Mouse (Mus musculus) layer of hippocampus, adult 9-11 months (tissue): ENCODE data around the gene 4921501E09Rik.
A peak's percentile ranks its signal among the peaks of the same experiment; 100 is the strongest.
"Not testable (repeated sequence)": the region's sequence is repeated elsewhere in the genome, so short reads cannot be mapped to it uniquely, and the experiment has no call there.

ENCODE experiments used
- DNase-seq: peaks from one replicate; pipeline ENCODE4 v3.0.0; 2022

The 4921501E09Rik gene

DNA sequence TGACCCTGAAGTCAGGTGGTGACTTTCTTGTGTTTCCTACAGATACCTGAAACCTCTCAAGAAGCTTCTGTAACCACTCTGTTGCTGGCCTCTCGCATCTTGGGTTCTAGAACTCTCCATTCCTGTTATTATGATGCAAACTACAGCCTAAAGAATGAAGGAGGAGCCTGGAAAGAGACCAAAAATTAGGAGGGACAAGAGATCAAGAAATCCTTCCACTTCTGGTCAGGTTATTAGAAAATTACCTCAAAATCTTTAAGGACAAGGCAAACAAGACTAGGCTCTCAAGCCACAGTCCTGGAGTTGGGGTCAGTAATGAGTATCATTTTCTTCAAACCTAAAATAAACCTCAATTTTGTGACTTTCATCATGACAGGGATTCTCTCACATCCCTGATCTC is at the start of gene 4921501E09Rik:
Gene 4921501E09Rik, minus strand, starts transcription at position 101 of the 400 bp plus-strand sequence.
- no peak for DNase-seq

- no peak for DNase-seq
Measured at GRCm38 (mm10) chr17:33097396-33097795, 29.5 kb upstream of the 4921501E09Rik start.

GRCm38 (mm10) chr17:33092391-33093193 is 24.7 kb upstream of the 4921501E09Rik start:
- peak; percentile 84 for DNase-seq

- no peak for DNase-seq
Measured at GRCm38 (mm10) chr17:33091630-33092029, 23.8 kb upstream of the 4921501E09Rik start.

GRCm38 (mm10) chr17:33089220-33089949 is 21.5 kb upstream of the 4921501E09Rik start, which contains the start of gene Zfp563:
Gene Zfp563 (plus strand): TSS chr17:33089310.
- DNase-seq = peak; percentile 94

GRCm38 (mm10) chr17:33063001-33063400 is 4.9 kb downstream of the 4921501E09Rik start:
- DNase-seq = no peak

DNA sequence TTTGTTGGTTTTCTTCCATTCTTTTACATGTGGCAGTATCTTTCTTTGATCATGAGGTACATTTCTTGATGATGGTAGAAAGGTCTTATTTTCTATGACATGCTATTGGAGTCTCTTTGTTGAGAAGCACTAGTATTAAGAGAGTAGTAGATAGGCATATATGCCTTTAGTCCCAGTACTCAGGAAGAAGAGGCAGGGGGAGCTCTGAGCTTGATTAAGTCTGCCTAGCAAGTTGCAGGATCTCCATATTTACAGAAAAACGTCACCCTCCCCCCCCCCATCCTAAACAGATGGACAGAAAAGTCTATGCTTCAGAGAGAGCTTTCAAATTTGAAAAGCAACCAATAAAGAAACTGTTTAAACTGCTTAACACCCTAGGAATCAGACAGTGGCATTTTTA is 9.1 kb downstream of the 4921501E09Rik start:
- no peak for DNase-seq

DNA sequence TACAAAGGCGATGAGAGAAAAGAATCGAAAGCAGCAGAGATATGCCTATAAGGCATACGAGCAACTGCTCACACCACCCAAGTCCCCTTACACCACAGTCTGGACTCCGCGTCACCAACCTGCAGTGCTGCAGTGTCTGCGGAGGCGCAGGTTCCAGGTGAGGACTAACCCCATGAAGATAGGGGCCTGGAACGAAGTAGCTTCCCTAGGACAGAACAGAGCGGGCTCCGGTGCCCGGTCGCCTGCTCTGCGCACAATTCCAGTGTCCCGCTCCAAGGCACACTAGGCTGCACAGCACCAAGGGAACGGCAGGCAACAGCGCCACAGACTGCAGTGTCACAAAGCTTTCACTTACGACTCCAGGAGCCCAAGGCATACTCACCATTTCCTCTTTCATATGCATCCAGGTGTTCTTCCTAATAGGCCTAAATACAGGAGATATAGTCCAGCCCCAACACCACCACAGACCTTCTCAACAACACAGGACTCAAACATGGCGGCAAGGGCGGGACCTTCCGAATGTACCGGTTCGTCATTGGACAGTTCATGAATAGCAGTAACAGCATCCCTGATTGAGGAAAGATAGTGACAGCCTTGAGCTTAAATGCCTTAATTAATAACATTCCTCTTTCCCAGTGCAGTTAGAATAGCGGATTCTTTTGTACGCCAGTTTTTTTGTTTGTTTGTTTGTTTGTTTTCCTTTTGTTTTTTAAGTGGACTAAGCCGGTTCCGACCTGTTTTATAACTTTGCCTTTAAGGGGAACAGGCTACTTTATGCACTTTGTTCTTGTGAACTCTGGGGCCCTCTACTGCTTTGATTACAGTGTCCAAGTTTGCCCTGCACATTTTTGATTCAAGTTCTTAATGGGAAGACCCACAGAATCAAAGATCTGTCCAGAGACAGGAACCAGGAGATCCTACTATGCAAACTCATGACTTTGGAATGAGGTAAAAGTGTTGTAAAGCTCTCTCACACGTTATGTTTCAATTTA is 34.7 kb downstream of the 4921501E09Rik start, which contains the start of gene Zfp763:
Gene Zfp763, minus strand, starts transcription at position 503 of the 992 bp plus-strand sequence.
- peak; percentile 87 for DNase-seq

- DNase-seq = no peak
Measured at GRCm38 (mm10) chr17:33032376-33032775, 35.5 kb downstream of the 4921501E09Rik start.

GRCm38 (mm10) chr17:33020434-33020833 is 47.4 kb downstream of the 4921501E09Rik start:
- DNase-seq = not testable (repeated sequence)
